Mouse (Mus musculus) stomach, postnatal 0 days (tissue): ENCODE measurements around the gene Creg2.

ENCODE experiments used
- CTCF ChIP-seq: IDR thresholded peaks from 2 replicates; pipeline ENCODE4 v1.5.1; 2016; ENCODE audit warnings: antibody characterized with exemption, low read depth, mild to moderate bottlenecking, moderate library complexity
- EP300 ChIP-seq: optimal IDR thresholded peaks from 2 replicates; pipeline ENCODE3; 2016; ENCODE audit warnings: antibody characterized with exemption

GRCm38 (mm10) chr1:39637139-39637538 is 14.1 kb downstream of the Creg2 start:
- TF ChIP-seq CTCF (no peak), EP300 (no peak)
